Mouse (Mus musculus): ENCODE results near the gene Pln. TPM values are rescaled to one million over a fixed set of nuclear protein-coding genes. Genes with fewer than 3 reads are reported as not detected.
A peak's percentile ranks its signal among the peaks of the same experiment; 100 is the strongest.

The Pln gene
- polyA plus RNA-seq, 1 experiment from 2014 or later: 0.78 TPM

DNA sequence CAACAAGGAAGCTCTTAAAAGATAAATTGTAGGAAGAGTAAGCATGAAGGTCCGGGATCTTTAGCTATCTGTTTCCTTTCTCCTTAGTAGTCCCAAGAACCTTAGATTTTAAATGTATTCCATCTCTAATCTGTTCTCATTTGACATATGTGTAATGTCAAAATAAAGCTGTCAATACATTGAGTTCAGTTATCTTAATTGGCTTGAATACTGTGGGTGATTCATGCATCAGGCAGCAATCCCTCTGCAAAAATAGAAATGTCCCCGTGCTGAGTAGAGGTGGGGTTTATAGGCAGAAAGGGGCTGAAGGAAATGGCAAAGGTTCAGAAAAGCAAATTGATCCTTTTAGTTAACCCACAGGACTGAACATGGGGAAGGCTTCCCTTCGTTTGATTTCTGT is 8.2 kb upstream of the Pln start:
- H3K27me3 ChIP-seq (ENCODE audit: insufficient read depth, low read length): no peaks in the 10 kb centered on the region
- WGBS: 58% methylated on average over 3 of the region's 3 CpGs

DNA sequence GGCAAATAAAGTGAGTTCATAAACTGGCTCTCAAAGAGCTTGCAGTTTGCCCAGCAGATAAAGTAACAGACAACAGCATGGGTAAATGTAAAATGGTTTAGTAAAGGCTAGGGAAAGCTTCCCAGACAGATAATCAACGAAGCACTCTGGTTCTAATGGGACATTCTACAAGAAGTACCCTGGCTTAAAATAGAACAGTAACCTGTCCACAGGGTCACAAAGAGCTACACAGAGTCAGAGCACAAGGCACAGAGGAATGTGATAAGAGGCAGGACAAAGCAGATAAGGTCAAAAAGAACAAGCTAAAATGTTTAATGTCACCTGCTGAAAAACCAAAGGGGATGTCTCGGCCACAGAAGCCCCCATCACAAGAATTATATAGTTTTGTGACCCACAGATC is 4.7 kb upstream of the Pln start:
- Histone ChIP-seq H3K27me3 (ENCODE audit: insufficient read depth, low read length) (no peaks in the 10 kb centered on the region), H3K9me3 (replicated peaks; ENCODE audit: low read length) (no peaks in the 10 kb centered on the region), H3K4me1 (replicated peaks; ENCODE audit: insufficient read depth, low read length) (no peaks in the 10 kb centered on the region), H3K4me2 (ENCODE audit: low read length) (no peak overlapping the region), H3K4me3 (replicated peaks; ENCODE audit: low read depth, low read length) (no peak overlapping the region), H3K36me3 (ENCODE audit: insufficient read depth, low read length) (no peaks in the 10 kb centered on the region), H3K9ac (ENCODE audit: low read depth, low read length) (no peak overlapping the region), H3K27ac (no peak overlapping the region)
- no peak for TF ChIP-seq CTCF (IDR thresholded peaks at IDR 0.05; ENCODE audit: low read depth)
- 79% methylated on average over 2 of the region's 2 CpGs for WGBS
- ATAC-seq (replicated peaks; ENCODE audit: low FRiP score, low read depth) (no peak), DNase-seq (ENCODE audit: low spot score) (no peak)

More for the DNA sequence above, 8.2 kb upstream of the Pln start:
- Histone ChIP-seq H3K9me3 (replicated peaks; ENCODE audit: low read length) (no peaks in the 10 kb centered on the region), H3K4me3 (replicated peaks; ENCODE audit: low read depth, low read length) (no peak overlapping the region), H3K36me3 (ENCODE audit: insufficient read depth, low read length) (no peaks in the 10 kb centered on the region), H3K4me1 (replicated peaks; ENCODE audit: insufficient read depth, low read length) (no peaks in the 10 kb centered on the region), H3K27ac (no peak overlapping the region), H3K4me2 (ENCODE audit: low read length) (no peak overlapping the region), H3K9ac (ENCODE audit: low read depth, low read length) (no peak overlapping the region)
- DNase-seq (ENCODE audit: low spot score) (no peak), ATAC-seq (replicated peaks; ENCODE audit: low FRiP score, low read depth) (no peak)
- no peak for TF ChIP-seq CTCF (IDR thresholded peaks at IDR 0.05; ENCODE audit: low read depth)

DNA sequence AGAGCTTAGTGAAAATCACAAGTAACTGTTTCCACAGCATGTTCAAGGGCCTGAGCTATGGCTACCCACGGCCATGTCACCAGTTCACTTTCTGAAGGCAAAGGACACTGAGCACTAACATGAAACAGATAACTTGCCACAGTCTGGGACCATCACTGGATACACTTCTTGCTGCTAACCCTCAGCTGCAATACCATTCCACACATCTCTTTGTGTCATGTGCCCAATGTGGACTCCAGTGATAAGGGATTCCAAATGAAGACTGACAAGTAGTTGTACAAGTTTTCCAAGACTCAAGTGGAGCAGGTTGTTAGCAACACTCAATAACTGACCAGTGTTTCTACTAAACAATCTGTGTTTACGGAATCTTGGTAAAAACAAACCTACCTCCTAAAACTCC is 2.2 kb upstream of the Pln start:
- no peak overlapping the region for H3K4me2 ChIP-seq (ENCODE audit: low read length)
- no peaks in the 10 kb centered on the region for H3K9me3 ChIP-seq (replicated peaks; ENCODE audit: low read length)
- no peaks in the 10 kb centered on the region for H3K36me3 ChIP-seq (ENCODE audit: insufficient read depth, low read length)
- DNase-seq (ENCODE audit: low spot score): no peak
- ATAC-seq (replicated peaks; ENCODE audit: low FRiP score, low read depth): no peak
- H3K4me3 ChIP-seq (replicated peaks; ENCODE audit: low read depth, low read length): no peak overlapping the region
- H3K9ac ChIP-seq (ENCODE audit: low read depth, low read length): no peak overlapping the region
- H3K27ac ChIP-seq: no peak overlapping the region
- TF ChIP-seq CTCF (IDR thresholded peaks at IDR 0.05; ENCODE audit: low read depth): no peak
- no peaks in the 10 kb centered on the region for H3K4me1 ChIP-seq (replicated peaks; ENCODE audit: insufficient read depth, low read length)
- WGBS: 71% methylated on average over 2 of the region's 2 CpGs
- H3K27me3 ChIP-seq (ENCODE audit: insufficient read depth, low read length): no peaks in the 10 kb centered on the region

DNA sequence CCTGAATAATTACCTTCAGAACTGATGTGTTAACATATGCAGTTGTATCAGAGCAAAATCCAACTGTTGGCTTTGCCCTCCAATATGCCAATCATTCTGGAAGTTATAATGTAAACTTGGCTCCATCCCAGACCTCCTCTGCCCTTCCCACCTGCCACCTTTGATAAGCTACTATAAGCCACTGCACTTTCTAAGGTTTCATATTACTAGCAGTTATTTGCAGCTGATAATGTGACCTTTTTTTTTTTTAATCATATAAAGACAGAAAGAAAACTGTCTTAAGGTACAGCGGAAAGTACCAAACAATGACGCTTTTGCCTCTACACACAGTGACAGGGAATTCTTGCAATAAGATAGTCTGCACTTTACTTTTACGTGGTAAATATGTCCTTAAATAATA is 1.5 kb upstream of the Pln start:
- Histone ChIP-seq H3K27me3 (ENCODE audit: insufficient read depth, low read length) (no peaks in the 10 kb centered on the region), H3K27ac (no peak overlapping the region), H3K36me3 (ENCODE audit: insufficient read depth, low read length) (no peaks in the 10 kb centered on the region), H3K4me1 (replicated peaks; ENCODE audit: insufficient read depth, low read length) (no peaks in the 10 kb centered on the region), H3K4me2 (ENCODE audit: low read length) (no peak overlapping the region), H3K4me3 (replicated peaks; ENCODE audit: low read depth, low read length) (no peak overlapping the region), H3K9me3 (replicated peaks; ENCODE audit: low read length) (no peaks in the 10 kb centered on the region), H3K9ac (ENCODE audit: low read depth, low read length) (no peak overlapping the region)
- no peak for DNase-seq (ENCODE audit: low spot score)
- ATAC-seq (replicated peaks; ENCODE audit: low FRiP score, low read depth): no peak
- TF ChIP-seq CTCF (IDR thresholded peaks at IDR 0.05; ENCODE audit: low read depth): no peak
- WGBS: 90% methylated on average over 3 of the region's 3 CpGs

DNA sequence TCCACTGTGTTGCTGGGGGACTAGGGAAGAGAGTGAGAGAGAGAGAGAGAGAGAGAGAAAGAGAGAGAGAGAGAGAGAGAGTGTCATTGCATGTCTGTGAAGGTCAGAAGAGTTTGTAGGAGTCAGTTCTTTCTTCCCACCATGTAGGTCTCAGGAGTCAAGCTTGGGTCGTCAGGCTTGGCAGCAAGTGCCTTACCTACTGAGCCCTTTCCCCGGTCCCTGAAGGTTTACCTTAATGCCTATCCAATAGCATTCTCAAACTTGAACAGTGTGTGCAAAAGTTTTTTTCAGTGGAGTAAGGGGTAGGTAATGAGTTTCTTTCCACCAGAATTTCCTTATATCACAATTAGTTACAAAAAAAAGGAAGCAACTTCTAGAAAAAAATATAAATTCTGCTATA is 1.6 kb downstream of the Pln start:
- no peak overlapping the region for H3K27ac ChIP-seq
- no peaks in the 10 kb centered on the region for H3K4me1 ChIP-seq (replicated peaks; ENCODE audit: insufficient read depth, low read length)
- no peak overlapping the region for H3K4me3 ChIP-seq (replicated peaks; ENCODE audit: low read depth, low read length)
- no peak for TF ChIP-seq CTCF (IDR thresholded peaks at IDR 0.05; ENCODE audit: low read depth)
- no peaks in the 10 kb centered on the region for H3K27me3 ChIP-seq (ENCODE audit: insufficient read depth, low read length)
- ATAC-seq (replicated peaks; ENCODE audit: low FRiP score, low read depth) (no peak), DNase-seq (ENCODE audit: low spot score) (no peak)
- H3K36me3 ChIP-seq (ENCODE audit: insufficient read depth, low read length): no peaks in the 10 kb centered on the region
- no peak overlapping the region for H3K4me2 ChIP-seq (ENCODE audit: low read length)
- H3K9me3 ChIP-seq (replicated peaks; ENCODE audit: low read length): no peaks in the 10 kb centered on the region
- whole genome bisulfite sequencing: 64% methylated on average over 2 of the region's 2 CpGs
- H3K9ac ChIP-seq (ENCODE audit: low read depth, low read length): no peak overlapping the region

DNA sequence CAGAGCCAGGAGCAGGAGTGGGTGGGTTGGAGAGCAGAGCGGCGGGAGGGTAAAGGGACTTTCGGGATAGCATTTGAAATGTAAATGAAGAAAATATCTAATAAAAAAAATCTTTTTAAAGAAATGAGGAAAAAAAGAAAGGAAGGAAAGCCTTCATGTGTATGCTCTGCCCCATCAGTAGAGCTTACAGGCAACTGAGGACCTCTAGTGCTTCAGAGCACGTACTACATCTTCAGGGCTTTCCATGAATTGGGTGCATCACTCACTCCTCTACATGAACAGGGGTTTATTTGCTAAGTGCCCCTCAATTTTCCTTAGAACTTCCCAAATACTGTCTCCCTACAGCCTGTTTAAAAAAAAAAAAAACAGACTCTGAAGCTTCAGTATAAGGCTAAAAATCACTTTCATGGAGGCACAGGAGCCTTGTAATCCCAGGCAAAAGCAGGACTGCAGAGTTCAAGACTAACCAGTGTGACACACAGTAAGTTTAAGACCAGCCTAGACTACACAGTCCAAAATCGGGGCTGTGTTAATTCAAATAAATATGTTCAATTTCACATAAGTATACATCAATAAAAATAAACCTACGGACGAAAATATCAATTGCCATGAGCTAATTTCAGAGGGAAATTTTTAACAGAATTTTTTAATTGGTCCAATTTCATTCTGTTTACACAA is 4.0 kb downstream of the Pln start:
- peak; percentile 74 for TF ChIP-seq CTCF (IDR thresholded peaks at IDR 0.05; ENCODE audit: low read depth)
- Histone ChIP-seq H3K9ac (ENCODE audit: low read depth, low read length) (no peak overlapping the region), H3K4me3 (replicated peaks; ENCODE audit: low read depth, low read length) (no peak overlapping the region), H3K9me3 (replicated peaks; ENCODE audit: low read length) (no peaks in the 10 kb centered on the region), H3K27me3 (ENCODE audit: insufficient read depth, low read length) (no peaks in the 10 kb centered on the region), H3K36me3 (ENCODE audit: insufficient read depth, low read length) (no peaks in the 10 kb centered on the region), H3K4me1 (replicated peaks; ENCODE audit: insufficient read depth, low read length) (no peaks in the 10 kb centered on the region), H3K4me2 (ENCODE audit: low read length) (no peak overlapping the region), H3K27ac (no peak overlapping the region)
- ATAC-seq (replicated peaks; ENCODE audit: low FRiP score, low read depth): 0 out of 2 replicates have a peak, but pooled peaks have one; percentile 59
- peak; percentile 55 for DNase-seq (ENCODE audit: low spot score)
- 82% methylated on average over 7 of the region's 7 CpGs for WGBS
